Mouse (Mus musculus) layer of hippocampus, postnatal 10 days (tissue): ENCODE measurements at regions not wholly inside any gene's neighbourhood (a gene's known extent, or its start where the extent isn't known, plus 50 kb on each side); places are given as distances from the start of the nearest gene placed in this dataset.
"Not testable (repeated sequence)": the region's sequence is repeated elsewhere in the genome, so short reads cannot be mapped to it uniquely, and the experiment has no call there.

Experiments
- DNase-seq, 2 experiments: peaks; one replicate each; pipeline ENCODE4 v3.0.0; 2021; ENCODE audit warnings: low spot score in 2 of 2

- DNase-seq: no peak
These were observed 418.7 kb downstream of the Hs3st1 start for GRCm38 (mm10) chr5:39336484-39336985.

GRCm38 (mm10) chr5:39335321-39335720 lies 420.0 kb downstream of the Hs3st1 start:
- DNase-seq: no peak

GRCm38 (mm10) chr5:39334241-39334640 lies 421.0 kb downstream of the Hs3st1 start:
- no peak for DNase-seq

- no peak for DNase-seq
These were observed 429.9 kb downstream of the Hs3st1 start for GRCm38 (mm10) chr5:39325399-39325798.

- DNase-seq: no peak
These were observed 438.8 kb downstream of the Hs3st1 start for GRCm38 (mm10) chr5:39316478-39316877.

GRCm38 (mm10) chr5:39311211-39311610 lies 434.6 kb upstream of the Clnk start:
- DNase-seq: no peak

GRCm38 (mm10) chr5:39305794-39306193 lies 429.2 kb upstream of the Clnk start:
- DNase-seq: no peak

- no peak for DNase-seq
These were observed 416.2 kb upstream of the Clnk start for GRCm38 (mm10) chr5:39292849-39293248.

- DNase-seq: no peak
These were observed 404.4 kb upstream of the Clnk start for GRCm38 (mm10) chr5:39281021-39281420.

- no peak for DNase-seq
These were observed 397.2 kb upstream of the Clnk start for GRCm38 (mm10) chr5:39273710-39274385.

GRCm38 (mm10) chr5:39267106-39267505 lies 390.5 kb upstream of the Clnk start:
- DNase-seq: no peak

- DNase-seq: no peak
These were observed 384.1 kb upstream of the Clnk start for GRCm38 (mm10) chr5:39260721-39261190.

- DNase-seq: no peak
These were observed 381.1 kb upstream of the Clnk start for GRCm38 (mm10) chr5:39257745-39258144.

- DNase-seq: no peak
These were observed 375.6 kb upstream of the Clnk start for GRCm38 (mm10) chr5:39252206-39252605.

- no peak for DNase-seq
These were observed 374.4 kb upstream of the Clnk start for GRCm38 (mm10) chr5:39251021-39251420.

- no peak for DNase-seq
These were observed 343.1 kb upstream of the Clnk start for GRCm38 (mm10) chr5:39219698-39220097.

- no peak for DNase-seq
These were observed 339.7 kb upstream of the Clnk start for GRCm38 (mm10) chr5:39216326-39216725.

GRCm38 (mm10) chr5:39215016-39215415 lies 338.4 kb upstream of the Clnk start:
- no peak for DNase-seq

GRCm38 (mm10) chr5:39212550-39212949 lies 335.9 kb upstream of the Clnk start:
- DNase-seq: peak in 1 of 2 experiments; percentile 8

GRCm38 (mm10) chr5:39198856-39199255 lies 322.2 kb upstream of the Clnk start:
- no peak for DNase-seq

- DNase-seq: not testable (repeated sequence)
These were observed 314.5 kb upstream of the Clnk start for GRCm38 (mm10) chr5:39191153-39191552.

- DNase-seq: no peak
These were observed 305.2 kb upstream of the Clnk start for GRCm38 (mm10) chr5:39181616-39182402.
